Mouse (Mus musculus) adrenal gland, postnatal 4 days (tissue): ENCODE data around the gene Hagh. TPM values are rescaled to one million over a fixed set of nuclear protein-coding genes. Genes with fewer than 3 reads are reported as not detected.
A peak's percentile ranks its signal among the peaks of the same experiment; 100 is the strongest.

Source experiments
- DNase-seq, 2 experiments: peaks; one replicate each; pipeline ENCODE4 v3.0.0; 2021 to 2022; ENCODE audit warnings: low spot score in 2 of 2, mixed read lengths in 2 of 2
- total RNA-seq, 2 experiments: library from RNA; stranded (reverse); gene quantifications; 2 replicates each; pipeline ENCODE4 v1.2.3; 2021

The Hagh gene
- total RNA-seq, 2 experiments from 2014 or later: 67.0 to 77.5 TPM

- DNase-seq: no peak
Observed at GRCm38 (mm10) chr17:24900014-24900413, 60.1 kb downstream of the Hagh start.

DNA sequence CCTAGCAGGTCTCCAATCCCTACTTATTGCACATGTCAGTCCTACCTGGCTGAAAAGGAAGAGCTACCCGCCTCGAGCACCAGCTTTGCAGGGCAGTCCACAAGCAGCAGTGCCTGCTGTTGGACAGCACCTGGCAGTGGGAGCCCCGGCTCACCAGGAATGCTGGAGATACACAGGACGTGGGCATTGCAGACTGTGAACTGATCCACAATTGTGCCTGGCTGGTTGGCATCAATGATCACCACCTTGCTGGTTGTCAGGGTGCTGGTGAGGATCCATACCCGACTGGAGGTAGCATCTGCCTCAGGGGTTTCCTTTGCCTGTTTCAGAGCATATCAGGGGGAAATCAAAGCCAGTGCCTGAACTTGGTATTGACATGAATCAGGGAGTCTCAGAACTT is 62.2 kb downstream of the Hagh start:
- DNase-seq: no peak

DNA sequence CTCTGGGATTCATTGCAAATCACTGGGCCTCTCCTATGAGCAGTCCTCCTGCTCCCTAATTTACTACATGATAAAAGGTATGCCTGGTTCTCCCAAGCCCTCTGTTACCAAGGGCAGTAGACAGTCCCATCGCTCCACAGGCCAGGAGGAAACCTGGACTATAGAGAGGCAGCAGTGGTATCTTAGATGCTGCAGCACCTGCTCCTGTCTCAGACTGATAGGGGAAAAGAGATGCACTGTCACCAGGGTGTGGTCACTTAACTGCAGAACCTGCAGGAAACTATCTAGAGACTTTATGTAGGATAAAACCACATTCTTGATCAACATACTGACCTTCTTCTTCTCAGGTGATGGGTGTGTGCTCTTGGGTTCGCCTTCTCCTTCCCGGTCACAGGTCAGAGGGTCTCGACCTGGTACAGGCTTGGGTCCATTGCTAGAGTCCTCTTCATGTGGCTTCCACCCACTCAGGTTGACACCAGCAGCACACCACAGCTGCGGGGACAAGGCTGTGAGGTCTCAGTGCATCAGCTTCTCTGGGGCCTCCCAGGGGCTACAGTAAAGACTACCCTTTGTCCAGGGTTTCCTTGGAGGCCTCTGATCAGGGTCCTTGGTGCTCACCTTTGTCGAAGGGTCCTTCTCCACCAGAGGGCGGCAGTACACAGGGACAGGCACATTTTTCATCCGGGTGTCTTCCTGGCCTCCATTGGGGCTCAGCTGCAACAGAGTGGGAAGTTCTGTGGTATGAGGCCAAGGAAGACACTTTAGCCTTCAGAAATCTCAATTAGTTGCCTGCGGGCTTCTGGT is 62.9 kb downstream of the Hagh start:
- DNase-seq: no peak

GRCm38 (mm10) chr17:24903767-24904166 is 63.8 kb downstream of the Hagh start:
- DNase-seq: no peak

DNA sequence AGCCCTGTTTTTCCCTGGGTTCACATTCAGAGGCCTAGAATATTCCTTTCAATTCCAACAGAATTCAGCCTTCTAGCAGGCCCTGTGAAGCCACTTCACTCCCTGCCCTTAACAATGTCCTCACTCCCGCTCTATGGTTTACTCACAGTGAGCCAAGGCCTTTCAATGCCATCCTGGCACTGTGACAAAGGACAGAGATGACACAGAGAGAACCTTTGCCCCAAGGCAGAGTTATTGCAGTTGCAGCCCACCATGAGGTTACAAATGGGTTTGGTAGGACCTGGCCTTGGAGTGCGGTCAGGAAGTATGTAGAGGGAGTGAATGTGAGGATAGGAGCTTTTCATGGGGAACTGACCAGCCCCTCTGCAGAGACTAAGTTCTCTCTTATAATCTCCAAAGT is 67.6 kb downstream of the Hagh start:
- DNase-seq: peak in 1 of 2 experiments; percentile 60

- DNase-seq: no peak
Observed at GRCm38 (mm10) chr17:24913984-24914383, 74.0 kb downstream of the Hagh start.

Other genes with a start within 250 kb of the Hagh start
- 100 to 1,000 TPM; 110 to 119 TPM for gene Tsc2, start 207.5 kb upstream of the Hagh start, total RNA-seq
- gene Nthl1, start 207.5 kb upstream of the Hagh start, total RNA-seq: 10 to 100 TPM; 13.3 to 13.8 TPM
- 10 to 100 TPM; 62.2 to 64.2 TPM for gene Slc9a3r2, start 189.8 kb upstream of the Hagh start, total RNA-seq
- not detected for gene Npw, start 181.7 kb upstream of the Hagh start, total RNA-seq
- 10 to 100 TPM; 47.5 to 48.9 TPM for gene Zfp598, start 170.5 kb upstream of the Hagh start, total RNA-seq
- gene Syngr3, start 150.2 kb upstream of the Hagh start, total RNA-seq: 1 to 10 TPM; 6.1 to 9.4 TPM
- gene Gfer, start 144.0 kb upstream of the Hagh start, total RNA-seq: 10 to 100 TPM; 28.4 to 28.8 TPM
- 1 to 10 TPM; 6.2 to 8.5 TPM for gene Noxo1, start 143.9 kb upstream of the Hagh start, total RNA-seq
- 10 to 100 TPM; 37.8 to 40.9 TPM for gene Tbl3, start 132.5 kb upstream of the Hagh start, total RNA-seq
- not detected for gene Rnf151, start 122.1 kb upstream of the Hagh start, total RNA-seq
- 100 to 1,000 TPM; 867 to 881 TPM for gene Rps2, start 122.0 kb upstream of the Hagh start, total RNA-seq
- gene Ndufb10, start 115.7 kb upstream of the Hagh start, total RNA-seq: 100 to 1,000 TPM; 210 to 213 TPM
- gene Rpl3l, start 112.3 kb upstream of the Hagh start, total RNA-seq: 1 to 10 TPM; 5.9 to 6.9 TPM
- 10 to 100 TPM; 62.0 to 74.6 TPM for gene Msrb1, start 103.5 kb upstream of the Hagh start, total RNA-seq
- gene Hs3st6, start 87.2 kb upstream of the Hagh start, total RNA-seq: 1 to 10 TPM; 3.2 to 4.2 TPM
- 1 to 10 TPM in 1 of 2 experiments, under 1 TPM in 1; 0.64 to 1.3 TPM for gene Meiob, start 35.9 kb upstream of the Hagh start, total RNA-seq
- 10 to 100 TPM; 28.9 to 30.5 TPM for gene Fahd1, start 10.2 kb downstream of the Hagh start, total RNA-seq
- gene Igfals, start 25.9 kb downstream of the Hagh start, total RNA-seq: 1 to 10 TPM; 2.0 to 7.4 TPM
- 10 to 100 TPM; 51.9 to 55.3 TPM for gene Nubp2, start 46.2 kb downstream of the Hagh start, total RNA-seq
- 10 to 100 TPM; 35.5 to 37.8 TPM for gene Spsb3, start 46.5 kb downstream of the Hagh start, total RNA-seq
- gene Eme2, start 54.9 kb downstream of the Hagh start, total RNA-seq: 10 to 100 TPM; 63.5 to 66.9 TPM
- gene Mrps34, start 55.0 kb downstream of the Hagh start, total RNA-seq: 100 to 1,000 TPM; 135 to 137 TPM
- 10 to 100 TPM; 73.7 to 76.7 TPM for gene Nme3, start 56.4 kb downstream of the Hagh start, total RNA-seq
- 100 to 1,000 TPM; 150 to 153 TPM for gene Mapk8ip3, start 96.8 kb downstream of the Hagh start, total RNA-seq
- gene Jpt2, start 120.5 kb downstream of the Hagh start, total RNA-seq: 10 to 100 TPM; 58.7 to 65.9 TPM
- gene Cramp1l, start 175.6 kb downstream of the Hagh start, total RNA-seq: 10 to 100 TPM; 26.3 to 31.8 TPM
- gene Ift140, start 175.9 kb downstream of the Hagh start, total RNA-seq: 10 to 100 TPM; 25.7 to 34.2 TPM
- gene Tmem204, start 243.4 kb downstream of the Hagh start, total RNA-seq: 10 to 100 TPM; 25.5 to 26.4 TPM